Mouse (Mus musculus): Measurements from ENCODE around the gene Ccdc162.
"Not testable (repeated sequence)": the region's sequence is repeated elsewhere in the genome, so short reads cannot be mapped to it uniquely, and the experiment has no call there.

Ccdc162 gene

GRCm38 (mm10) chr10:41697040-41697439 is 19.4 kb downstream of the Ccdc162 start:
- no peak for DNase-seq (ENCODE audit: low read depth)

- DNase-seq (ENCODE audit: low read depth): peak; percentile 49
These were observed 25.5 kb downstream of the Ccdc162 start for GRCm38 (mm10) chr10:41690978-41691377.

GRCm38 (mm10) chr10:41689941-41690887 is 26.2 kb downstream of the Ccdc162 start:
- peak; percentile 63 for DNase-seq (ENCODE audit: low read depth)

GRCm38 (mm10) chr10:41684548-41684996 is 31.9 kb downstream of the Ccdc162 start:
- DNase-seq (ENCODE audit: low read depth): no peak

- peak; percentile 86 for DNase-seq (ENCODE audit: low read depth)
These were observed 33.7 kb downstream of the Ccdc162 start for GRCm38 (mm10) chr10:41682546-41683393.

GRCm38 (mm10) chr10:41678746-41679360 is 37.6 kb downstream of the Ccdc162 start:
- peak; percentile 79 for DNase-seq (ENCODE audit: low read depth)

GRCm38 (mm10) chr10:41677396-41677795 is 39.0 kb downstream of the Ccdc162 start:
- peak; percentile 27 for DNase-seq (ENCODE audit: low read depth)

- DNase-seq (ENCODE audit: low read depth): no peak
These were observed 39.8 kb downstream of the Ccdc162 start for GRCm38 (mm10) chr10:41676661-41677061.

GRCm38 (mm10) chr10:41675842-41676571 is 40.4 kb downstream of the Ccdc162 start:
- DNase-seq (ENCODE audit: low read depth): no peak

GRCm38 (mm10) chr10:41675243-41675642 is 41.2 kb downstream of the Ccdc162 start:
- DNase-seq (ENCODE audit: low read depth): no peak

- DNase-seq (ENCODE audit: low read depth): no peak
These were observed 42.1 kb downstream of the Ccdc162 start for GRCm38 (mm10) chr10:41674362-41674761.

- DNase-seq (ENCODE audit: low read depth): peak; percentile 32
These were observed 46.2 kb downstream of the Ccdc162 start for GRCm38 (mm10) chr10:41670196-41670595.

GRCm38 (mm10) chr10:41665498-41665897 is 50.9 kb downstream of the Ccdc162 start:
- peak; percentile 58 for DNase-seq (ENCODE audit: low read depth)

- DNase-seq (ENCODE audit: low read depth): peak; percentile 20
These were observed 56.8 kb downstream of the Ccdc162 start for GRCm38 (mm10) chr10:41659671-41660070.

- not testable (repeated sequence) for DNase-seq (ENCODE audit: low read depth)
These were observed 60.8 kb downstream of the Ccdc162 start for GRCm38 (mm10) chr10:41655684-41656083.

GRCm38 (mm10) chr10:41652988-41653387 is 63.4 kb downstream of the Ccdc162 start:
- no peak for DNase-seq (ENCODE audit: low read depth)

- no peak for DNase-seq (ENCODE audit: low read depth)
These were observed 64.2 kb downstream of the Ccdc162 start for GRCm38 (mm10) chr10:41652094-41652775.

- no peak for DNase-seq (ENCODE audit: low read depth)
These were observed 64.9 kb downstream of the Ccdc162 start for GRCm38 (mm10) chr10:41651532-41651931.

- no peak for DNase-seq (ENCODE audit: low read depth)
These were observed 67.2 kb downstream of the Ccdc162 start for GRCm38 (mm10) chr10:41649186-41649585.

- DNase-seq (ENCODE audit: low read depth): no peak
These were observed 77.7 kb downstream of the Ccdc162 start for GRCm38 (mm10) chr10:41638776-41639175.
